Mouse (Mus musculus) neural tube, embryonic 15.5 days (tissue): Measurements from ENCODE around the gene Sik3. TPM values are rescaled to one million over a fixed set of nuclear protein-coding genes. Genes with fewer than 3 reads are reported as not detected.
A peak's percentile ranks its signal among the peaks of the same experiment; 100 is the strongest.
"Not testable (repeated sequence)": the region's sequence is repeated elsewhere in the genome, so short reads cannot be mapped to it uniquely, and the experiment has no call there.

ENCODE experiments used
- ATAC-seq: fragments of 200-750 bp; cut with Nextera tagmentation; 2 replicates; pipeline ENCODE4 v1.8.0; 2017; ENCODE audit warnings: mild to moderate bottlenecking, moderate TSS enrichment, moderate library complexity; ENCODE audit not compliant: low FRiP score
- H3K27ac ChIP-seq: fragments of 300-500 bp; sonication (generic); replicated peaks from 2 replicates; pipeline ENCODE4 v1.5.1; 2015; ENCODE audit warnings: mild to moderate bottlenecking, inconsistent platforms
- H3K27me3 ChIP-seq: fragments of 300-500 bp; sonication (generic); replicated peaks from 2 replicates; pipeline ENCODE4 v1.6.1; 2015; ENCODE audit warnings: inconsistent platforms
- H3K36me3 ChIP-seq: fragments of 300-500 bp; sonication (generic); 2 replicates; pipeline ENCODE4 v1.6.1; 2015; ENCODE audit warnings: inconsistent platforms
- H3K4me1 ChIP-seq: fragments of 300-500 bp; sonication (generic); 2 replicates; pipeline ENCODE4 v1.6.1; 2015; ENCODE audit warnings: inconsistent platforms
- H3K4me2 ChIP-seq: fragments of 300-500 bp; sonication (generic); 2 replicates; pipeline ENCODE4 v1.6.1; 2015; ENCODE audit warnings: inconsistent platforms, mild to moderate bottlenecking, moderate library complexity
- H3K4me3 ChIP-seq: fragments of 300-500 bp; sonication (generic); replicated peaks from 2 replicates; pipeline ENCODE4 v1.5.1; 2015; ENCODE audit warnings: mild to moderate bottlenecking, inconsistent platforms
- H3K9ac ChIP-seq: fragments of 300-500 bp; sonication (generic); replicated peaks from 2 replicates; pipeline ENCODE4 v1.6.1; 2015; ENCODE audit warnings: mild to moderate bottlenecking, inconsistent platforms
- H3K9me3 ChIP-seq: fragments of 300-500 bp; sonication (generic); replicated peaks from 2 replicates; pipeline ENCODE4 v1.6.1; 2016; ENCODE audit warnings: inconsistent platforms
- WGBS: fragments of 180-500 bp; shearing (Covaris S2); methylation state at CpG from one replicate; pipeline ENCODE4 v1.1.7; 2015; ENCODE audit warnings: mixed read lengths; 5-methylcytosine and 5-hydroxymethylcytosine counted together
- polyA plus RNA-seq: library from polyadenylated mRNA; unstranded; fragments of >200 nt; fragmentation: Nextera tagmentation; extraction: Ambion mirVana; gene quantifications from 2 replicates; pipeline ENCODE4 v1.2.1, GENCODE M21; 2015

The Sik3 gene
- polyA plus RNA-seq, 1 experiment from 2014 or later: 9.9 TPM

DNA sequence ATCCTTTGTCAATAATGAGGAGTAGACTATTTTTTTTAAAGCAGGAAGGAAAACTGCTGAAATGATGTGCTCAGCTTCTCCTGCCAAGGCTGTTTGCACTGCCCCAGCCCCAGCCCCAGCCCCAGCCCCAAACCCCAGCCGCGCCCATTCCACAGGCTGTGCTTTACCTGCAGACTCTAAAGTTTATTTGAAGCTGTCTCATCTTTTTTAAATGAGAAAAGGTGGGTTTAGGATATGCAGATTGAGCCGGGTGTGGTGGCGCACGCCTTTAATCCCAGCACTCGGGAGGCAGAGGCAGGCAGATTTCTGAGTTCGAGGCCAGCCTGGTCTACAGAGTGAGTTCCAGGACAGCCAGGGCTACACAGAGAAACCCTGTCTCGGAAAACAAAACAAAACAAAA is 143.2 kb downstream of the Sik3 start:
- H3K36me3 ChIP-seq, H3K4me2 ChIP-seq, H3K27ac ChIP-seq, H3K27me3 ChIP-seq, H3K4me3 ChIP-seq, H3K9ac ChIP-seq, H3K9me3 ChIP-seq, ATAC-seq: not testable (repeated sequence)
- 91% methylated on average over 8 of the region's 8 CpGs for WGBS
- peaks cover 19% of the 10 kb centered on the region for H3K4me1 ChIP-seq

DNA sequence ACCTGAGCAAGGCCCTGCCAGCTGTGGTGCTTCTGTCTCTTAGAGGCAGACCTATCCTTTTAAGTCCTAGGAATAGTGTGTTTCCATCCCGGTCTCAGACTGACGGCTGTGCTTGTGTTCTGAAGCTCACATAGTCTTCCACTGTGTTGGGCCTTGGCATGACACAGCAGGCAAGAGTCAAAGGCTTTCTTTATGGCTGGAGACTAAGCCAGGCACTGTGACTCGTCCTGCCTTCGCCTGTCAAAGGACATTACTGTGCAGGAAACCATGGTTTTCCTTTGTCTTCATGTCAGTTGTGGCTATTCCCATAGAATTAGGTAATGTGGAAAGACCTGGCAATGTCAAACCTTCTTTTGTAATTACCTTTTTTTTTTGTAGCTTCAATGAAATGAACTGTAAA is 144.1 kb downstream of the Sik3 start:
- no peak for ATAC-seq
- H3K36me3 ChIP-seq: no peaks in the 10 kb centered on the region; the same call in 1 of the 2 replicates
- H3K27me3 ChIP-seq: no peaks in the 10 kb centered on the region
- no peaks in the 10 kb centered on the region for H3K9me3 ChIP-seq
- peaks cover 11% of the 10 kb centered on the region for H3K4me1 ChIP-seq
- 40% methylated on average over 4 of the region's 4 CpGs for WGBS
- H3K9ac ChIP-seq: no peak overlapping the region
- no peak overlapping the region for H3K4me2 ChIP-seq
- H3K27ac ChIP-seq: 0 out of 2 replicates have a peak overlapping the region, but pooled peaks have one; percentile 4
- no peak overlapping the region for H3K4me3 ChIP-seq

DNA sequence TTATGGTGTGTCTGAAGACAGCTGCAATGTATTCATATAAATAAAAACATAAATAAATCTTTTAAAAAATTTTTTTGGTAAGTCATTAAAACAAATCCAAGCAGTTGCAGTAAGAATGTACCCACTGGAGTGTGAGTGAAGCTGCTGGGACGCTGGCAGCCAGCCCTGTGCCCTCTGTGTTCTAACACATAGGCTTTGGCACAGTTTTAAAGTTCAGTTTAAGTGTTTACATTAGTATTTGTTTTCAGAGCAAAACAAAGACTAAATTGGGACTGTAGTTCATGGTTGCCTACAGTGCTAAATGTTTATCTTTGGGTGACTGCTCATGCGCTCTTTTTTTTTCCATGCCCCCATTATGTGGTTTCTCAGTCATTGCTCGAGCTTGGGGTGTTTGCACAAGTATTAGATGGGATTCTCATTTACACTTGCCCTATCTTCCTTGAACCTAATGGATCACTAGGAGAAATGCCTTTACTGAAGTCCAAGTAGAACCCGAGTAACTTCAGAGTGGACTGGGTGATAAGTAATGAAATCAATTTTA is 145.7 kb downstream of the Sik3 start:
- Histone ChIP-seq H3K4me2 (no peak overlapping the region), H3K27me3 (no peaks in the 10 kb centered on the region), H3K4me3 (no peak overlapping the region), H3K4me1 (0 out of 2 replicates have a peak, but pooled peaks cover 4% of the 10 kb centered on the region), H3K36me3 (no peaks in the 10 kb centered on the region; the same call in 1 of the 2 replicates), H3K9ac (no peak overlapping the region), H3K9me3 (no peaks in the 10 kb centered on the region), H3K27ac (no peak overlapping the region)
- WGBS: 77% methylated on average over 4 of the region's 4 CpGs
- no peak for ATAC-seq

DNA sequence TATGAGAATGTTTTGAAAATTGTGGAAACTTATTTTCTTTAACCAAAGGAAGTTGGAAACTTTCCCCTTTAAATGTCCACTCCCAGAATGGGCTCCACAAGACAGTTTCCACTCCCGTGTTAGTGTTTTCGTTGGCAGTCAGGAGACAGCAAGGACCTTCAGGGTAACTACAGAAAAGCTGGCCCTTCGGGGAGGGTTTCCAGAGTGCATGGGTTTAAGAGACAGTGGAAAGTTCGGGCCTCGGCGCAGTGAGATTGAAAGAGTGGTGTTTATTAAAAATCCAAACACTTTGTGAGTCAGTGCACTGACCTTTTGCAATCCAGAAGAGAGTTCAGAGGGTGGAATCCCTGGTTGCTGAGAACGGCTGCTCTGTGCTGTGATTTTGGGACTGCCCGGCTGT is 150.8 kb downstream of the Sik3 start:
- Histone ChIP-seq H3K4me3 (no peak overlapping the region), H3K27ac (no peak overlapping the region), H3K9me3 (no peaks in the 10 kb centered on the region), H3K9ac (no peak overlapping the region), H3K4me1 (no peaks in the 10 kb centered on the region), H3K36me3 (no peaks in the 10 kb centered on the region; the same call in 1 of the 2 replicates), H3K27me3 (no peaks in the 10 kb centered on the region), H3K4me2 (no peak overlapping the region)
- no peak for ATAC-seq
- 80% methylated on average over 8 of the region's 8 CpGs for WGBS

DNA sequence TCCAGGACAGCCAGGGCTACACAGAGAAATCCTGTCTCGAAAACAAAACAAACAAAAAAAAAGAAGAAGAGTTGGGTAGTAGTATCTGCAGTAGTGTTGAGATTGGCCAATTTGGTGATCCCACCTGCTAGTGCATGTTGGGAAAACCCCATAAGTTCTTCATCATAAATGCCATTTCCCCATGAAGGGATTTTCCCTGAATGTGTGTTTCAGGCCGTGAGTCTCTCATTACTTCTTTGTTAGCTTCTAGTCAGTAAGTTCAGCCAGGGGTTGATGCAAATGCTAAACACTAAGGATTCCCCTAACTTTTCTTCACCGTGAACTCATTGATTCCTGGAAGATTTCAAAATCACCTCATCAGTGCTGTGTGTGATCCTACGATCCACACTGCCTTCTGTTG is 156.2 kb downstream of the Sik3 start:
- Histone ChIP-seq H3K4me1 (0 out of 2 replicates have a peak, but pooled peaks cover 3% of the 10 kb centered on the region), H3K27me3 (no peaks in the 10 kb centered on the region), H3K36me3 (no peaks in the 10 kb centered on the region), H3K27ac (no peak overlapping the region), H3K4me2 (no peak overlapping the region), H3K9ac (no peak overlapping the region), H3K4me3 (no peak overlapping the region), H3K9me3 (no peaks in the 10 kb centered on the region)
- no peak for ATAC-seq
- WGBS: 89% methylated on average over 4 of the region's 4 CpGs

DNA sequence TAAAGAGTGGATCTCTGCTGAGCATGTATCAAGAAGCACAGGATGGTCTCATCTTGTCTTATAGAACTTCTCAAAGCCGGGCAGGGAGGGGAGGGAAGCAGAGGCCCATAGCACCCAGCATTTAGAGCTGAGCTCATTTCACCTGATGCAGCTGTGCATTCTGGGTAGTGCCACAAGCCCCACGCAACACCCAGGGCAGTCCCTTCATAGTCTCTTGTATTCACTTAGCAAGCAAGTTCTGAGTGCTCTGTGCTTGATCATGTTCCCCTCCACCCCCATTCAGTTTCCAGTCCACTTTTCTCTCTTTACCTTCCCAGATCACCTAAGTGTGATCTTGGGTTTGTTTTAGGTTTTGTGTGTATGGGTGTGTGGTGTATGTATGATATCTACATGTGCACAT is 159.6 kb downstream of the Sik3 start:
- Histone ChIP-seq H3K36me3 (no peaks in the 10 kb centered on the region), H3K27me3 (no peaks in the 10 kb centered on the region), H3K4me3 (no peak overlapping the region), H3K9me3 (no peaks in the 10 kb centered on the region), H3K9ac (no peak overlapping the region), H3K4me1 (0 out of 2 replicates have a peak, but pooled peaks cover 6% of the 10 kb centered on the region), H3K4me2 (no peak overlapping the region), H3K27ac (no peak overlapping the region)
- no peak for ATAC-seq
- WGBS: 97% methylated on average over 2 of the region's 2 CpGs

DNA sequence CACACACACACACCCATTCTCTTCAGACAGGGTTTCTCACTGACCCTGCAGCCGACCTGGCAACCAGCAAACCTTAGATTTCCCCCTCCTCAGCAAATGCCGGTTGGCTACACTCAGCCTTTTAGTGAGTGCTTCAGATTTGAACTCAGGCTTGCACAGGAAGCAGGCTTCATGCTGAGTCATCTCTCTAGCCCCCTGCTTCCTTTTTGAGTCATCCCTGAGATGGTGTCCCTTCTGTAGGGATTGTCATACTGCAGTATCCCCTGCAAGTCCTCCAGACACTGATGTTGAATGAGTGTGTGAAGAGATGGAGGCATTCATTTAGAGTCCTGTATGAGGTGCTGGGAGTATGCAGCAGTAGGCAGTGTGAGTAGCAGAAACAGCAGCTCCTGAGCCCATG is 160.3 kb downstream of the Sik3 start:
- Histone ChIP-seq H3K9ac (no peak overlapping the region), H3K4me1 (0 out of 2 replicates have a peak, but pooled peaks cover 6% of the 10 kb centered on the region), H3K27me3 (no peaks in the 10 kb centered on the region), H3K27ac (no peak overlapping the region), H3K9me3 (no peaks in the 10 kb centered on the region), H3K36me3 (0 out of 2 replicates have a peak, but pooled peaks cover 2% of the 10 kb centered on the region), H3K4me3 (no peak overlapping the region), H3K4me2 (no peak overlapping the region)
- no peak for ATAC-seq
- 71% methylated on average over 2 of the region's 2 CpGs for whole genome bisulfite sequencing

DNA sequence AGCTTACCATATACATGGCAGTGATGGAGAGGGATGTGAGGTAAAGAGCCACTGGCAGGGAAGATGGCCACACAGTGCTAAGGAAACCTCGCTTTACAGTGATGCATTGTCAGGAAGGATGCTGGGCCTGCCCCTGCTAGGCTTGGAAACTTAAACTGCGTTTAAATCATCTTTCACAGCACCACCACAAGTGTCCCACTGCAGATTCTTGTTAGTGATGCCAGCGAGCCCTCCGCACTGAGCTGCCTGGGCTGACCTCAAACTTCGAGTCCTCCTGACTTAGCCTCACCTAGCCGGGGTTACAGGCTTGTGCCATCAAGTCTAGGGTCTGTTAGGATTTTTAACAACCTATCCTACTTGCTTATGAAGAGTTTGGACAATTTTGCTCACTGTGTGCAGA is 161.3 kb downstream of the Sik3 start:
- H3K4me2 ChIP-seq: no peak overlapping the region
- H3K9me3 ChIP-seq: no peaks in the 10 kb centered on the region
- 0 out of 2 replicates have a peak, but pooled peaks cover 6% of the 10 kb centered on the region for H3K4me1 ChIP-seq
- H3K9ac ChIP-seq: no peak overlapping the region
- H3K36me3 ChIP-seq: 0 out of 2 replicates have a peak, but pooled peaks cover 9% of the 10 kb centered on the region
- H3K27me3 ChIP-seq: no peaks in the 10 kb centered on the region
- H3K27ac ChIP-seq: no peak overlapping the region
- ATAC-seq: no peak
- H3K4me3 ChIP-seq: no peak overlapping the region
- WGBS: 87% methylated on average over 6 of the region's 6 CpGs

DNA sequence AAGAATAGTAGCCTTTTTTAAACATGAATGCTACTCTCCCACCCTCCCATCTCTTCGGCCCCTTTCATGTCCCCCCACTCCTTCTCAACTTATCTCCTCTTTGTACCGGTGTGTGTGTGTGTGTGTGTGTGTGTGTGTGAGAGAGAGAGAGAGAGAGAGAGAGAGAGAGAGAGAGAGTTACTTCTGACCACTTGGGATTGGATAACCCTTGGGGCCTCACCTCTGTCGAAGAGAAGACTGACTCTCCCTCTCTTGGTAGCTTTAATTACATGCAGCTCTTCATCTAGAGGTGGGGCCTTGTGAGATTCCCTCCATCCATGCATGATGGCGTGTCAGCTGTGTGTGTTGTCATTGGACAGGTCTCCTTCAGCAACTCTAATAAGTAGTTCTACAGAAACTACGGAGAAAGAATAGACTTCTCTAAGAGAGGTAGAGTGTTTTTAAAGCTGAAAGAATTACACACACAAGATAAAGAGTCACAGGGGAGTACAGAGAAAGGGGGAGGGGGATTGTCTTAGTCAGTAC is 162.2 kb downstream of the Sik3 start:
- H3K27ac ChIP-seq: no peak overlapping the region
- H3K4me2 ChIP-seq: no peak overlapping the region
- H3K36me3 ChIP-seq: 0 out of 2 replicates have a peak, but pooled peaks cover 9% of the 10 kb centered on the region
- 0 out of 2 replicates have a peak, but pooled peaks cover 6% of the 10 kb centered on the region for H3K4me1 ChIP-seq
- H3K9me3 ChIP-seq: no peaks in the 10 kb centered on the region
- no peaks in the 10 kb centered on the region for H3K27me3 ChIP-seq
- no peak overlapping the region for H3K4me3 ChIP-seq
- no peak overlapping the region for H3K9ac ChIP-seq
- no peak for ATAC-seq
- 82% methylated on average over 5 of the region's 5 CpGs for WGBS

DNA sequence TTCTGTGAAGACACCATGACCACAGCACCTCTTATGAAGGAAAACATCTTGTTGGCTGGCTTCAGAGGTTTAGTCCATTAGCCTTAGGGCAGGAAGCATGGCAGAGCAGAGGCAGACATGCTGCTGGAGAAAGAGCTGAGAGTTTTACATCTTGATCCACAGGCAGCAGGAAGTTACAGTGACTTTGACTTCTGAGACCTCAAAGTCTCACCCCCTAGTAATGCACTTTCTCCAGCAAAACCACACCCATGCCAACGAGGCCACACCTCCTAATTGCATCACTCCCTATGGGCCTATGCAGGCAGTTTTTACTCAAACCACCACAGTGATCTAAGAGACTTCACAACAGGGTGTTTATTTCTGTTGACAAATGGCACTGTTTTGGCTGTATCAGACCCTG is 162.7 kb downstream of the Sik3 start:
- no peak overlapping the region for H3K27ac ChIP-seq
- 74% methylated on average over 1 of the region's 1 CpGs for WGBS
- H3K9me3 ChIP-seq: no peaks in the 10 kb centered on the region
- no peaks in the 10 kb centered on the region for H3K27me3 ChIP-seq
- no peak overlapping the region for H3K9ac ChIP-seq
- 0 out of 2 replicates have a peak, but pooled peaks cover 9% of the 10 kb centered on the region for H3K36me3 ChIP-seq
- H3K4me2 ChIP-seq: no peak overlapping the region
- peaks cover 6% of the 10 kb centered on the region; the same call in 1 of the 2 replicates for H3K4me1 ChIP-seq
- no peak overlapping the region for H3K4me3 ChIP-seq
- no peak for ATAC-seq

DNA sequence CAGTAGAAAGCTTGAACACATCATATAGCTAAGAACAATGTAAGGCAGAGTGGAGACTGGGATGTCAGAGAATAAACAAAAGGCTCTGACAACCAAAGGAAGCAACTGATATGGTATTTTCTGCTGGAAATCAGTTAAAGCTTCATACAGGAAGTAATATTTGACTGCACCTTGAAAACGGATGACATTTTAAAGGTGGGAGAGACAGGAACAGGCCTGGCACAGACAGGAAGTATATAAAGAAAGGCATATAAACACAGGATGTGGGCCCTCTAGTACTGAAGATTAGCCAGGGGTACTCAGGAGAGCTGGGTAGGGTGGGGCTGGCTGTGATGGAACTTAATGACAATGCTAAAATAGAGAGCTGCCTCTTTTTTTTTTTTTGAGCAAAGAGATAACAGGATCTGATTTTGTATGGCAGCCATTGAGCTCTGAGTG is 163.3 kb downstream of the Sik3 start:
- H3K9ac ChIP-seq: no peak overlapping the region
- 0 out of 2 replicates have a peak, but pooled peaks cover 9% of the 10 kb centered on the region for H3K36me3 ChIP-seq
- H3K4me1 ChIP-seq: peaks cover 11% of the 10 kb centered on the region; the same call in 1 of the 2 replicates
- H3K27me3 ChIP-seq: no peaks in the 10 kb centered on the region
- no peak for ATAC-seq
- no peak overlapping the region for H3K4me3 ChIP-seq
- H3K27ac ChIP-seq: no peak overlapping the region
- 78% methylated on average over 1 of the region's 1 CpGs for WGBS
- no peaks in the 10 kb centered on the region for H3K9me3 ChIP-seq
- no peak overlapping the region for H3K4me2 ChIP-seq

DNA sequence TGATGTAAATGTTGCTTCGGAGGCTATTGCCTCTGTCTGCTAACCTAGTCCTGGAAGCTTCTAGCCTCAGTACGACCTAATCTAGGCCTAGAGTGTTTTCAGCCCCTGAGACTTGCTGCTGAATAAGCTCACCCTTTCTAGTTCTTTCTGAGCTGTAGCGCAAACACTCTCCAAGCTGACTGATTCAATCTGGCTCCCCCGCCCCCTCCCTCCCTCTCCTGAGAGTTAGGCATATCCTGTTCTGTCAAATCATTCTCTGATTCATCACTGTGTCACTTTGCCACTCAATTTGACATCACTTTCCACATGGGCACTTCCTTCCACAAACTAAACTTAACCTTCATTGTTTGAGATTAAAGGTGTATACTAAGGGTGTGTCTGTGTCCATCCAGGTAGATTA is 164.0 kb downstream of the Sik3 start:
- 0 out of 2 replicates have a peak, but pooled peaks cover 9% of the 10 kb centered on the region for H3K36me3 ChIP-seq
- H3K9ac ChIP-seq: no peak overlapping the region
- no peak for ATAC-seq
- WGBS: 88% methylated on average over 4 of the region's 4 CpGs
- H3K27me3 ChIP-seq: no peaks in the 10 kb centered on the region
- no peak overlapping the region for H3K4me3 ChIP-seq
- H3K4me1 ChIP-seq: peaks cover 11% of the 10 kb centered on the region; the same call in 1 of the 2 replicates
- H3K4me2 ChIP-seq: no peak overlapping the region
- no peak overlapping the region for H3K27ac ChIP-seq
- no peaks in the 10 kb centered on the region for H3K9me3 ChIP-seq
